Mouse (Mus musculus) adrenal gland, postnatal 4 days (tissue): ENCODE results near the gene Cd300a. TPM values are rescaled to one million over a fixed set of nuclear protein-coding genes. Genes with fewer than 3 reads are reported as not detected.
A peak's percentile ranks its signal among the peaks of the same experiment; 100 is the strongest.
"Not testable (repeated sequence)": the region's sequence is repeated elsewhere in the genome, so short reads cannot be mapped to it uniquely, and the experiment has no call there.

Source experiments
- DNase-seq, 2 experiments: peaks; one replicate each; pipeline ENCODE4 v3.0.0; 2021 to 2022; ENCODE audit warnings: low spot score in 2 of 2, mixed read lengths in 2 of 2
- total RNA-seq, 2 experiments: library from RNA; stranded (reverse); gene quantifications; 2 replicates each; pipeline ENCODE4 v1.2.3; 2021

The Cd300a gene
- total RNA-seq, 2 experiments from 2014 or later, result 1.9 to 3.3 TPM

GRCm38 (mm10) chr11:114903224-114903623, 13.4 kb downstream of the Cd300a start:
- DNase-seq, result no peak

- no peak for DNase-seq
Observed at GRCm38 (mm10) chr11:114907567-114907966, 17.7 kb downstream of the Cd300a start.

GRCm38 (mm10) chr11:114908086-114908485, 18.2 kb downstream of the Cd300a start:
- DNase-seq, result no peak

- DNase-seq, result not testable (repeated sequence)
Observed at GRCm38 (mm10) chr11:114909538-114909937, 19.7 kb downstream of the Cd300a start.

- DNase-seq, result peak; percentile 46 to 49
Observed at GRCm38 (mm10) chr11:114912847-114913246, 23.0 kb downstream of the Cd300a start.

- DNase-seq, result no peak
Observed at GRCm38 (mm10) chr11:114914978-114915377, 25.1 kb downstream of the Cd300a start.

GRCm38 (mm10) chr11:114917120-114917519, 27.3 kb downstream of the Cd300a start:
- DNase-seq, result no peak

GRCm38 (mm10) chr11:114922439-114922838, 32.6 kb downstream of the Cd300a start:
- DNase-seq, result no peak

GRCm38 (mm10) chr11:114923961-114924360, 34.1 kb downstream of the Cd300a start:
- no peak for DNase-seq

GRCm38 (mm10) chr11:114929581-114929980, 39.7 kb downstream of the Cd300a start:
- DNase-seq, result no peak

GRCm38 (mm10) chr11:114931041-114931440, 41.2 kb downstream of the Cd300a start:
- no peak for DNase-seq

- DNase-seq, result no peak
Observed at GRCm38 (mm10) chr11:114933591-114933990, 43.8 kb downstream of the Cd300a start.

GRCm38 (mm10) chr11:114934144-114934543, 44.3 kb downstream of the Cd300a start, which contains the start of gene Cd300lb:
Cd300lb (minus strand) TSS chr11:114934386.
- no peak for DNase-seq

Other genes with a start within 250 kb of the Cd300a start
- gene Rpl38, start 221.5 kb upstream of the Cd300a start, total RNA-seq, result 1,000 to 10,000 TPM; 1,445 to 1,502 TPM
- gene Ttyh2, start 214.6 kb upstream of the Cd300a start, total RNA-seq, result 100 to 1,000 TPM; 108 to 113 TPM
- gene Dnaic2, start 162.6 kb upstream of the Cd300a start, total RNA-seq, result 1 to 10 TPM; 1.7 to 2.0 TPM
- gene Kif19a, start 124.7 kb upstream of the Cd300a start, total RNA-seq, result 1 to 10 TPM in 1 of 2 experiments, under 1 TPM in 1; 0.99 to 1.6 TPM
- under 1 TPM; 0.50 to 0.59 TPM for gene Btbd17, start 94.1 kb upstream of the Cd300a start, total RNA-seq
- gene Gpr142, start 91.1 kb upstream of the Cd300a start, total RNA-seq, result under 1 TPM in 1 of 2 experiments, not detected in 1; 0.36 TPM
- gene Gprc5c, start 38.9 kb upstream of the Cd300a start, total RNA-seq, result 10 to 100 TPM; 17.6 to 41.1 TPM
- under 1 TPM; 0.73 to 0.76 TPM for gene Cd300lb, start 44.3 kb downstream of the Cd300a start, total RNA-seq
- gene Cd300c, start 79.1 kb downstream of the Cd300a start, total RNA-seq, result not detected
- under 1 TPM; 0.42 to 0.54 TPM for gene Cd300ld, start 99.9 kb downstream of the Cd300a start, total RNA-seq
- gene Cd300c2, start 111.8 kb downstream of the Cd300a start, total RNA-seq, result 1 to 10 TPM; 4.2 to 4.4 TPM
- gene Cd300ld2, start 126.2 kb downstream of the Cd300a start, total RNA-seq, result not detected
- gene Cd300ld4, start 137.0 kb downstream of the Cd300a start, total RNA-seq, result under 1 TPM; 0.56 to 0.59 TPM
- 1 to 10 TPM; 1.0 to 1.8 TPM for gene Cd300ld5, start 147.7 kb downstream of the Cd300a start, total RNA-seq
- 1 to 10 TPM; 4.8 TPM for gene Cd300ld3, start 158.4 kb downstream of the Cd300a start, total RNA-seq
- gene Cd300e, start 172.1 kb downstream of the Cd300a start, total RNA-seq, result under 1 TPM; 0.20 to 0.48 TPM
- gene Rab37, start 201.4 kb downstream of the Cd300a start, total RNA-seq, result 1 to 10 TPM; 2.1 to 2.5 TPM
- gene Cd300lf, start 244.0 kb downstream of the Cd300a start, total RNA-seq, result 1 to 10 TPM; 2.0 to 2.2 TPM